Mouse (Mus musculus) adrenal gland (tissue): ENCODE measurements around the gene Zfyve9.

Source experiments
- intact Hi-C: fragments of 180-260 bp; cut with DNase I; formaldehyde crosslinking; loops from one replicate; pipeline ENCODE4 v1.15.1; 2025

The Zfyve9 gene

GRCm38 (mm10) chr4:108619165-108619564 is 161.4 kb downstream of the Zfyve9 start:
- intact Hi-C loops, result loop anchor here (5.0 kb wide), 1 partner anchor 42 kb away; the partner anchor contains the start of genes Orc1 and Prpf38a

GRCm38 (mm10) chr4:108618586-108618985 is 162.0 kb downstream of the Zfyve9 start:
- intact Hi-C loops, result loop anchor here (5.0 kb wide), 1 partner anchor 41 kb away; the partner anchor contains the start of genes Orc1 and Prpf38a

- intact Hi-C loops, result no loop called here
Measured at GRCm38 (mm10) chr4:108610935-108611334, 169.7 kb downstream of the Zfyve9 start.

GRCm38 (mm10) chr4:108608651-108609050 is 171.9 kb downstream of the Zfyve9 start:
- intact Hi-C loops, result no loop called here

GRCm38 (mm10) chr4:108601870-108602269 is 178.7 kb downstream of the Zfyve9 start:
- intact Hi-C loops, result no loop called here

GRCm38 (mm10) chr4:108598306-108598705 is 182.3 kb downstream of the Zfyve9 start:
- intact Hi-C loops, result no loop called here

- intact Hi-C loops, result no loop called here
Measured at GRCm38 (mm10) chr4:108595785-108596184, 184.8 kb downstream of the Zfyve9 start.

- intact Hi-C loops, result no loop called here
Measured at GRCm38 (mm10) chr4:108593376-108593775, 187.2 kb downstream of the Zfyve9 start.
